Mouse (Mus musculus): ENCODE results near the gene Celsr1.

- TF ChIP-seq POLR2A (IDR thresholded peaks at IDR 0.05; ENCODE audit: low read depth, low read length) (no peak), CTCF (IDR thresholded peaks at IDR 0.05; ENCODE audit: extremely low read depth, insufficient read length, insufficient replicate concordance, low read depth, low read length) (no peak)
These were observed 46.3 kb upstream of the Celsr1 start for GRCm38 (mm10) chr15:86079876-86080275.
